Mouse (Mus musculus) ES-E14 (cell line): ENCODE results near the gene 1700029F12Rik. TPM values are rescaled to one million over a fixed set of nuclear protein-coding genes. Genes with fewer than 3 reads are reported as not detected.

Source experiments
- DNase-seq: peaks from one replicate; pipeline ENCODE4 v3.0.0-alpha.2; 2013; ENCODE audit warnings: low read depth, low spot score
- H3K27ac ChIP-seq: 2 replicates; pipeline ENCODE4 v1.5.1; 2012; ENCODE audit warnings: low read depth, mild to moderate bottlenecking, low read length, moderate library complexity, mixed read lengths; ENCODE audit not compliant: poor library complexity, insufficient read depth, severe bottlenecking
- H3K36me3 ChIP-seq: 2 replicates; pipeline ENCODE4 v1.6.1; 2012; ENCODE audit warnings: mild to moderate bottlenecking, low read length, moderate library complexity, mixed read lengths; ENCODE audit not compliant: control insufficient read depth, poor library complexity, insufficient read depth, severe bottlenecking
- H3K4me1 ChIP-seq, 2 experiments: fragments of 150-350 bp in 1 of 2; sonication (generic) in 1 of 2; 2 replicates each; pipeline ENCODE4 v1.6.1; 2012; ENCODE audit warnings: low read length in 2 of 2, mild to moderate bottlenecking in 1 of 2, mixed read lengths in 1 of 2; ENCODE audit not compliant: control insufficient read depth in 2 of 2, insufficient read depth in 2 of 2, poor library complexity in 1 of 2
- H3K4me3 ChIP-seq, 2 experiments: fragments of 150-350 bp in 1 of 2; sonication (generic) in 1 of 2; 2 replicates each; pipeline ENCODE4 v1.5.1; 2012; ENCODE audit warnings: low read length in 2 of 2, low read depth in 1 of 2, mild to moderate bottlenecking in 1 of 2, mixed read lengths in 1 of 2; ENCODE audit not compliant: insufficient read depth in 1 of 2, poor library complexity in 1 of 2, severe bottlenecking in 1 of 2
- H3K9ac ChIP-seq: 2 replicates; pipeline ENCODE4 v1.6.1; 2012; ENCODE audit warnings: low read depth, mild to moderate bottlenecking, low read length, mixed read lengths; ENCODE audit not compliant: poor library complexity, insufficient read depth, severe bottlenecking
- H3K9me3 ChIP-seq: fragments of 150-350 bp; sonication (generic); 2 replicates; pipeline ENCODE4 v1.6.1; 2012; ENCODE audit warnings: low read depth, mild to moderate bottlenecking, low read length; ENCODE audit not compliant: control insufficient read depth, insufficient read depth
- HCFC1 ChIP-seq: IDR thresholded peaks from 2 replicates; pipeline ENCODE4 v1.6.1; 2012; ENCODE audit warnings: low read length, inconsistent platforms, borderline replicate concordance; ENCODE audit not compliant: insufficient read depth
- MAFK ChIP-seq: IDR thresholded peaks from 2 replicates; pipeline ENCODE4 v1.6.1; 2014; ENCODE audit warnings: mild to moderate bottlenecking, low read depth, low read length, inconsistent platforms; ENCODE audit not compliant: insufficient read depth
- ZC3H11A ChIP-seq: IDR thresholded peaks from 2 replicates; pipeline ENCODE4 v1.6.1; 2012; ENCODE audit warnings: low read depth, mild to moderate bottlenecking, inconsistent platforms, low read length, borderline replicate concordance
- ZNF384 ChIP-seq: IDR thresholded peaks from 2 replicates; pipeline ENCODE4 v1.6.1; 2012; ENCODE audit warnings: low read depth, low read length, inconsistent platforms
- in situ Hi-C, 2 experiments: fragments of 600-800 bp; cut with MboI; formaldehyde crosslinking; loops; one replicate each; pipeline ENCODE4 v1.15.1; 2025; ENCODE audit warnings: low sequenced_read_pairs in 2 of 2, inconsistent platforms in 1 of 2; ENCODE audit not compliant: unreplicated experiment in 2 of 2
- total RNA-seq: library from RNA; depleted of rRNA; stranded (reverse); fragments of 300-350 nt; gene quantifications from 2 replicates; pipeline ENCODE4 v1.2.3, GENCODE M21; 2012; rRNA removed

1700029F12Rik gene
- total RNA-seq, 1 experiment: not detected

- Histone ChIP-seq H3K9ac (no peak overlapping the region), H3K4me1 (no peaks in the 10 kb centered on the region), H3K9me3 (no peaks in the 10 kb centered on the region), H3K36me3 (no peaks in the 10 kb centered on the region), H3K4me3 (no peak overlapping the region), H3K27ac (no peak overlapping the region)
- in situ Hi-C loops: no loop called here
- TF ChIP-seq ZC3H11A (no peak), ZNF384 (no peak), HCFC1 (no peak)
- no peak for DNase-seq
Observed at GRCm38 (mm10) chr13:96976986-96977595, 57.1 kb downstream of the 1700029F12Rik start.

- Histone ChIP-seq H3K9ac (no peak overlapping the region), H3K4me1 (no peaks in the 10 kb centered on the region), H3K36me3 (no peaks in the 10 kb centered on the region), H3K4me3 (no peak overlapping the region), H3K9me3 (no peaks in the 10 kb centered on the region), H3K27ac (no peak overlapping the region)
- TF ChIP-seq HCFC1 (no peak), ZNF384 (no peak), MAFK (peak; percentile 73; the same call in 1 of the 2 replicates), ZC3H11A (no peak)
- no peak for DNase-seq
- in situ Hi-C loops: no loop called here
Observed at GRCm38 (mm10) chr13:96973318-96973717, 60.8 kb downstream of the 1700029F12Rik start.

Other genes starting within 250 kb of the 1700029F12Rik start
- 0.54 and 0.79 TPM in 2 replicates for gene Gcnt4, start 109.7 kb downstream of the 1700029F12Rik start, total RNA-seq
- gene Fam169a, start 32.9 kb upstream of the 1700029F12Rik start, total RNA-seq: 63.4 and 67.2 TPM in 2 replicates
- gene Gm6169, start 64.9 kb upstream of the 1700029F12Rik start, total RNA-seq: 6.7 and 8.4 TPM in 2 replicates
- 70.6 and 100 TPM in 2 replicates for gene Gfm2, start 103.6 kb upstream of the 1700029F12Rik start, total RNA-seq
- 98.3 and 116 TPM in 2 replicates for gene Nsa2, start 103.6 kb upstream of the 1700029F12Rik start, total RNA-seq
- gene Hexb, start 164.0 kb upstream of the 1700029F12Rik start, total RNA-seq: 82.5 and 144 TPM in 2 replicates
- gene Enc1, start 206.7 kb upstream of the 1700029F12Rik start, total RNA-seq: 63.1 and 73.6 TPM in 2 replicates